Mouse (Mus musculus) telencephalon, adult 2 months (tissue): ENCODE results near the gene Pcbp4.

Experiments
- DNase-seq: peaks from one replicate; pipeline ENCODE4 v3.0.0-alpha.2; 2011; ENCODE audit warnings: low read depth, low spot score

The Pcbp4 gene

DNA sequence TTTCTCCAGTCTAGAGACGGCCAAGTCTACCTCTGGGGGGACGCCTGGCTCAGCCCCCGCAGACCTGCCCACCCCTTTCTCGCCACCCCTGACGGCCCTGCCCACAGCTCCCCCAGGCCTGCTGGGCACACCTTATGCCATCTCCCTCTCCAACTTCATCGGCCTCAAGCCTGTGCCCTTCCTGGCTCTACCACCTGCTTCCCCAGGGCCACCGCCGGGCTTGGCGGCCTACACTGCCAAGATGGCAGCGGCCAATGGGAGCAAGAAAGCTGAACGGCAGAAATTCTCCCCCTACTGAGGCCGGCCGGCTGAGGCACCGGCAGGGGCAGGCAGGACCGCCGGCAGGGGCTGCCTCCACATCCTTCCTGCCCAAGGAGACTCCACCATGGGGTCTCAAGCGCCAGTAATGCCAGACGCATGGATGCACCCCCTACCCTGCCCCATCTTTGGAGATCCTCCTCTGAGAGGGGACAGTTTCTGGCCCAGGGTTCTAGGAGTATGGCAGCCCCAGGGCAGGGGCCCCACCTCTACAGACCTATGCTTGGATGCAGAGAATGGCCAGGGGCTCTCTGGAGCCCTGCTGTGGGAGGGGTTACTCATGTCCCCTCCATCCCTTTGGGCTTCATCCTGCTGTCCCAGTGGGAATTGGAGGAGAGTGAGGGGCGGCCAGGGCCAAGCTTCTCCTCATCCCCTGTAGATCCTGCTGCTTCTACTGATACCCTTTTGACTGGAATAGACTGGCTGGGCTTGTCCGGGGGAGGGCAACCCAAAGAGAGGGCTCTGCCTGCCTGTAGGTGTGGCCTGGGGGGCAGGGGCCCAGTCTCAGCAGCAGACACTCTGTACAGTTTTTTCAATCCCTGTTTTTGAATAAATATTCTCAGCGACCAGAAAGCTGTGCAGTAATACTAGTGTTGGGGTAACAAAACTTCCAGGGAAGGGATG lies 10.3 kb downstream of the Pcbp4 start:
- DNase-seq, result no peak

DNA sequence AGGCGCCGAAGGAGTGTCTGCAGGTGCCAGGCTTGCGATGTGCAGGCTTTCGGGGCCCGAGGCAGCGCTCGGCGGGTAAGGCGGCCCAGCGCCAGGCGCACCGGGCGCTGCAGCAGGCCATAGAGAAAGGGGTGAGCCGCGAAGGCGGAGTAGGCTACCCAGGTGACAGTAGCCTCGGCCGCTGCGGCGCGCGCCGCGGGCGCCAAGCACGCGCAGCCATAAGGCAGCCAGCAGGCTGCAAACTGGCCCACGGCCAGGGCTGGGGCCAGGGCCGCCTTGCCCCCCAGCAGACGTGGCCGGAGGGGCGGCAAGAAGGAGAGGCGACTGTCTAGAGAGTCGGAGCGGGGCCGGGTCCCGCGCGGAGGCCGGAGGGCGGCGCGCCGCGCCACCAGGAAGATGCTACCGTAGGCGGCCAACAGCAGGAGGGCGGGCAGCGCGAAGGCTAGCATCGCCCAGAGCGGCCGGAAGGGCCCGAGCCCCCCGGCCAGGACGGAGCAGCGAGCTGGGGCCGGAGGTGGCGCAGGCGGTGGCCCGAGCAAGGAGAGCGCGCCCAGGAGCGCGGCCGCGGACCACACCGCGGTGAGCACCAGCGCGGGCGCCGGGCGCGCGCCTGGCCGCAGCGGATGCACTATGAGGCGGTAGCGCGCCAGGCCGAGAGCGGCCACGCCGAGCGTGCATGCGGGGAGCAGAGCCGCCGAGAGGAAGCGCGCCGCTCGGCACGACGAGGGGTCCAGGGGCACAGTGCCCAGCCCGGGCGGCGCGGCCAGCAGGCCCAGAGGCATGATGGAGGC lies 11.9 kb downstream of the Pcbp4 start:
- no peak for DNase-seq

DNA sequence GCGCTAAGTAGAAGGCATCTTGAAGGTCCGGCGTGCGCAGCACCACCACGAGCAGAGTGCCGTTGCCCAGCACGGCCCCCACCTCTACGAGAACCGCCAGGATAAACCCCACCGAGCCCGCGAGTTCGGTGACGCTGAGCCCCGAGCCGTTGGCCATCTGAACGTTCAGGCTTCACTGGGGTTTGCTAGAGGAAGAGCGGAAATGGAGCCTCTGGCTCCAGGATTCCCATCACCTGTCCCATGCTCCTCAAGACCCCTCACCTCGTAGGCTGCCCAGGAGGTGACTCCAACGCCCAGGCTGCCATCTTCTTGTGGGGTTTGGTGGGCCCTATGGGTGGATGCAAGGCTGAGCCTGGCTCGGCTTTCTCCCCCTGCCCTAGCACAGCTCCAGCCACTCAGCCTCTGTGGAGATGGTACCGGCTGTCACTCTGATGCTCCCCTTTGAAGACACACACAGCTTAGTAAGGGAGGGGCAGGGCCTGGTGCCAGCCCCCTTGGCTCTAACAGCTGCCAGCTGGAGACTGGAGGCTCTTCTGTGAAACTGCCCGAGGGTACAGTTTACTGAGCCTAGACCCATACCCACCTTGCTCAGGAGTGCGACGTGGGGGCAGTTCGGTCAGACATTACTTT lies 12.6 kb downstream of the Pcbp4 start, which contains the start of gene Gpr62:
Gene Gpr62 (minus strand): TSS at position 368 of the 630 bp plus-strand sequence.
- DNase-seq, result no peak

DNA sequence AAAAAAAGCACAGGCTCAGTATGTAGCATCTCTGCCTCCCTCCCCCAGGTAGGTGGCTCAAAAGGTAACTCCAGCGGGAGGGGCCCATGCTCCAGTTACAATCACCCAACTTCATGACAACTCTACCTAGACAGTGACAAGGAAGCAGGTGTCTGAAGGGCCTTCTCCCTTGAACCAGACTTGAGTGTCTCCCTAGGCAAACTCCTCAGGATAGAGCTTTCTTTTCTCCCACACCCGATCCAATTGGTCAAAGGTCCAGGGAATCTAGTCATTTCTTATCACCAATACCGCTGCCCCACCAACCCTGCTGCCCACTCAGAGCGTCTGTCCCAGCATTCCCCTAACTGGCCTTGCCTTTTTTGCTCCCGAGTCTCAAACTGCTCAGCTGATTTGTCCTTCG lies 13.6 kb downstream of the Pcbp4 start:
- no peak for DNase-seq

DNA sequence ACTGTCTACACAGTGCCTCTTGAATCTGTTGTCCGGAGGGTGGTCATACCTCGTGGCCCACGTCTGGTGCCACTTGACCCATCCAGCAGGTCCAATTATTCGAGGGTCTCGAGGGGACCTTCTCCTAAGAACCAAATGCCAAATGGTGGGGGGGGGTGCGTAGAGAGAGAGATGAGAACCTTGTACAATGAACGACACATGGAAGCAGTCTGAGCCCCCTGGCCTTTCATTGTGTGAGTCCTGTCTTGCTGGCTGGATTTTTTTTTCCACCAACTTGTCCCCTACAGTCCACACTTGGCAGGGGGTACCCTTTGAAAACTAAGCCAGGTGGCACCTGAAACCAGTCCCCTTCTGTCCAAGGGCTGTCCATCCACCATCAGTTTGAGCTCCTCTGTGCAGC lies 14.7 kb downstream of the Pcbp4 start:
- DNase-seq, result no peak

DNA sequence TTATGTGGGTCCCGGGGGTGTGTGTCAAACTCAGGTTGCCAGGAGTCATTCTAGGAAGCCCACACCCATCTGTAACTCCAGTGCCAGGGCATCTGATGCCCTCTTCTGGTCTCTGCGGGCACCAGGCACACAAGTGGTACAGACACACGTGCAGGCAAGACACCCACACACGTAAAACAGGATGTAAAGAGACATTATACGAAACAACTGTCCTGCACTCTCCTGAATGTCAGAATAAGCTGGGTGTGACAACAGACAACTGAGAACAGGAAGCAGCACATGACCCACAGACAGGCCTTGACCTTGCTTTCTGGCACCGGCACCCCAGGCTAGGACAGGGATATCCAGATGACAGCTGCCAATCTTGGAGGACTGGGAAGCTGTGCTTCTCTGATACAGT lies 16.2 kb downstream of the Pcbp4 start:
- DNase-seq, result no peak

DNA sequence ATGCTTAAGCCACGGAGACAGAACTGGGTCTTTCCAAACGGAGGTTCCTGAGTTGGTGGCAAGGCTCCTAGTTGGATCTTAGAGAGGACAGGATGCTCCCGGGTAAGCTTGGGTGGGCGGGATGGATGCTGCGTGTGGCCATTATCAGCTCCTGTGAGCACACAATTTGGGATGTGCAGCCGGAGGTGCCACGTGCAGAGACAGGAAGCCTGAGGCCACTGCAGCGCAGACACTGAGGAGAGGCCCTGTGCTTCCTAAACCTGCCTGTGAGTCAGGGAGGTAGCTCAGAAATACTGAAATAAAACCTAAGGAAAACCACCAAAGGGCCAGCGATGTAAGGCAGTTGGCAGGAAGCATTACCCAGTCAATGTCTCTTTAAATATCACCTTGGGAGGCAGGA lies 16.7 kb downstream of the Pcbp4 start:
- DNase-seq, result no peak

DNA sequence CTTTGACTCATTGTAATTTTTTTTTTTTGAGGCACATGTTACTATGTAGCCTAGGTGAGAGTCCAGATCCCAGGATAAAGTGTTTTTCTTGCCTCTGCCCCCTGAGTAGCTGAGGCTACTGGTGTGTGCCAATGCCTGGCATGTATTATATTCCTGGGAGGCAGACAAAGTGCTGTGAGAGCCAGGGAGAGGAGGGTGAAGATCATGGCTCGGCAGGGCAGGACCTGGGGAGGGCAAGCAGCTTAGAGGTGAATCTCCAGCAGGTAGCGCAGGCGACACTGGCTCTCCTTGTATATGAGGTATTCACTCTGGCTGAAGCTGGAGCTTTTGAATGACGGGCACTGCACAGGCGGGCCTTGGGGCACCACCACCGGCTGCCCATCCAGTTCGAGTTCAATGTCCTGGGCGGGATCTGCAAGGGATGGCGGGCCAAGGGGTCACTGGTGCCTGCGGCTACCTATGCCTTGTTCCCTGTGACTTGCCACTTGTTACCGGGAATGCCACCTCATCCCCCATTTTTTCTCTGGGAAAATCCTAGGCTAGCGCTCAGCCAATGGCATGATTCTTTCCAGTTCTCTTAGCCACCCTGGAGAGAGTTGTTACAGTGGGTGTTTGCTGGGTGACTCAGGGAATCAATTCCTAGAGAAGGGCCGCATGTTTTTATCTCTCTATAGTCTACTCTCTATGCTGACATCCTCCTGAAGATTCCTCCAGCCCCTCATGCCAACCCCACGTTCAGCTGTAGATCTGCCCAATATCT lies 18.1 kb downstream of the Pcbp4 start:
- no peak for DNase-seq

DNA sequence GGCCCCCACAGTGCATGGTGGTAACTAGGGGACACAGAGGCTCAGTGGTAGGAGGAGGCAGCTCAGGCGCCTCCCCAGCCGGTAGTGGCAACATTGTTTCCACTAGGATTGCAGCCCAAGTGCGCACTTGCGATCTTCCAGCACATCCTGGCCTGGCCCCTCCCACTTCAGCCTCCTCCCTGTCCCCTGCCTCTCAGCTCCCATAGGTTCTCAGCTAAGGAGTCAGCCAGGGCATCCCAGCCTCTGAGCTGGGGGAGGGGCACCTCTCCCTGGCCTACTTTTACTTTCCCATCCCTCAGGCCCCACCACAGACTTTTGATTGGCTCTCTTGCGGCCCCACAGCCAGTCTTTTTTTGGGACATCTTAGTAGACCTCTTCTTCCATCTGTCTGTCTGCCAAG lies 18.8 kb downstream of the Pcbp4 start:
- no peak for DNase-seq

DNA sequence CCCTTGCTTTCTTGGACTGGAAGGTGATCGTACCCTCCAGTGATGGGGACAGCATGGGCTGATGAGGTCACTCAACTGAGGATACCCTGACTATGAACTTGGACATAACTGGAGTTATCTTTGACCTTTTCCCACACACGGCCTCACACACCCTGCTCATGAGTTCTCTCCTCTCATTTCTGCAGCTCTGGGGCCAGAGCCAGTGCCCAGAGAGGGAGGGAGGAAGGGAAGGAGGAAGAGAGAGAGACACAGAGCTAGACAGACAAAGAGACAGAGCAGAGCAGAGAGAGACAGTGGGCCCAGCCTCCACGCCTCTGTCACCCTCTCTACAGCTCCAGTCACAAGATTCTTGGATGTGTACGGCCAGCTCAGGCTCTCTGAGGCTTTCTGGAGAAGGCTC lies 19.2 kb downstream of the Pcbp4 start:
- no peak for DNase-seq

DNA sequence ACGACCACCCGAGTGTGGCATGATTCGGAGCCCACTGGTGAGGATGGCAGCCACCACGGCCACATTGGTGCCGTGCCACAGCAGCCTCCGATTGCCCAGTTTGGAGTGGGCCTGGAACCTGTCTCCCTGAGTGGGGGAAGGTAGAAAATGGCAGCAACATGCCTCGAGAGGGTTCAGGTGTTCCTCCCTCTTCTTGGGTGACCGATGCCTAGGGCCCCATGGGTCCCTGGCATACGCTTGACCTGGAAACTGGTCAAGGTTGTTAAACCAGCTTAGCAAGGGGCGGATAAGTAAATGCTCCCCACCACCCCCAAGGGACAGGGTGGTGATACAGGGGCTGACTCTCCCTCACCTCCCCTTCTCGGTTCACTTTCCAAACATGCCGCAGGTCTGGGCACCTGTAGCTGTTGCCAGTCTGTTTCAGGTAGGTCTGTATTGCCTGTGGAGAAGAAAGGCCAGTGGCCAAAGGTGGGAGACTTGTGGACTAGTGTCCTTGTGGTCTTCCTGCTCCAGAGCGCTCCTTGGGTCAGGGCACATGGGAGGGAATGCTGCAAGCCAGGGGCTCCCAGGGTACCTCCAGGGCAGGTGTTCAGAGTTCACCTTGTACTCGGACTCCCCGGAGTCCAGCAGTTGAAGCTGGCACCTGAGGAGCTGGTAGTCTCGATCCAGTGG lies 20.1 kb downstream of the Pcbp4 start:
- DNase-seq, result no peak

DNA sequence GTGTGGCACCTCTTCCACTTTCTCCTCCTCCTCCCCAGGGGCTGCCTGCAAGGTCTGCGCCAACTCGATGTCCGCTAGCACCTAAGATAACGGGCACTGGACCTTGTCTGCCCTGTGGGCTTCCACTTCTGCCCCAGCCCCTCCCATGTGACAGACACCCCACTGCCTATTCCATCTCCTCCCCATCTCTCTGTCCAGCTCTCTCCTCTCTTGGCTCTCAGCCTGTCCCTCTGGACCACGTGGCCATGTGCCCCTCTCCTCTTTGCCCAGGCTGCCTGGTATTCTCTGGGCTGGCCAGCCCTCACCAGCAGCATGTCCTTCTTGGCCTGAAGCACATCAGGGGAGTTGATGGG lies 20.6 kb downstream of the Pcbp4 start:
- DNase-seq, result no peak

DNA sequence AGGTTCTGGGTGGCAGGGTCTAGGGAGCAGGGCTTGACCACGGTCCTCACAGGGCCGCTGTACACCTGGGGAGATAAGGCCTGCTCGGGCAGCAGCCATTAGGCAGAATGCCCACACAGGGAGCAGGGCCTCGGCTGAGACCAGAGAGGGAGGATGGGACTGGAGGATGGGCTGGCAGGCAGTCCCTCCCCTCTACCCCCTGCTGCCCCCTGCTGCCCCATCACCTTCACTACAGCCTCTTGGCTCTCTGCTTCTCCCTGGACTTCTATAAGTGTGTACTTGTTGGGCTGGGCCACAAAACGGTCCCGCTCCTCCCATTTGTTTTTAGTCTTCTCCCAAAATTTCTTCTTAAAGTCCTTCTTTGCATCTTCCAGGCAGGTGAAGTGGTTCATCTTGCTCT lies 21.4 kb downstream of the Pcbp4 start:
- DNase-seq, result no peak

DNA sequence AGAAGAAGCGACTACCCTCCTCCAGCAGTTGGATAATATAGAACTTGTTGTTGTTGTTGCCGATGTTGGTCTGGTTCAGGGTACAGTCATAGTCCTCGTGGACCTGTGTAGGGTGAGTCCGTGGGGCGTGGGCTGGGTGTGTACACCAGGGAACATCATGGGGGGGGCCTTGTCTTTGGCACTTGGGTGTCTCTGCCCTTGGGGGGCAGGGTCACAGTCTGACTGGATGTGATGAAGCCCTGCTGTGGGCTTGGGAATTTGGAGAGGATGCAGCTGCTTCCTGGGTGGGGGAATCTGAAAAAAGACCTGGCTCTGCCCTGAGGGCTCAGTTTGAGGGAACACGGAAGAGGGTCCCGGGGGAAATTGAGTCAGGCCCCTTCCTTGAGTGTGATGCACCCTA lies 22.0 kb downstream of the Pcbp4 start:
- DNase-seq, result no peak

DNA sequence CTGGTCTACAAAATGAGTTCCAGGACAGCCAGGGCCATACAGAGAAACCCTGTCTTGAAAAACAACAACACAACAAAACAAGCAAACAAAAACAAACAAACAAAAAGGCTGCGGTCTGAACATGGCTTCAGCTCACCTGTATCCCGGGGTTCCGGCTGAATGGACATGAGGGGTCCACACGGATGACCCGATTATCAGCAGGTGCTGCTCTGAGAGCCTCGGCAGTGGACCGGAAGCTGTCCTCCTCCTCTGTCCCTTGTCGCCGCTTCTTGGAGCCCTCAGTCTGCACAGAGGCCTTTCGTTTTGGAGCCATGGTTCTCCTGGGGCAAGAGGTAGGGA lies 22.5 kb downstream of the Pcbp4 start, which contains the start of gene Rrp9:
Gene Rrp9 (plus strand): TSS at position 301 of the 339 bp plus-strand sequence.
- DNase-seq, result no peak

DNA sequence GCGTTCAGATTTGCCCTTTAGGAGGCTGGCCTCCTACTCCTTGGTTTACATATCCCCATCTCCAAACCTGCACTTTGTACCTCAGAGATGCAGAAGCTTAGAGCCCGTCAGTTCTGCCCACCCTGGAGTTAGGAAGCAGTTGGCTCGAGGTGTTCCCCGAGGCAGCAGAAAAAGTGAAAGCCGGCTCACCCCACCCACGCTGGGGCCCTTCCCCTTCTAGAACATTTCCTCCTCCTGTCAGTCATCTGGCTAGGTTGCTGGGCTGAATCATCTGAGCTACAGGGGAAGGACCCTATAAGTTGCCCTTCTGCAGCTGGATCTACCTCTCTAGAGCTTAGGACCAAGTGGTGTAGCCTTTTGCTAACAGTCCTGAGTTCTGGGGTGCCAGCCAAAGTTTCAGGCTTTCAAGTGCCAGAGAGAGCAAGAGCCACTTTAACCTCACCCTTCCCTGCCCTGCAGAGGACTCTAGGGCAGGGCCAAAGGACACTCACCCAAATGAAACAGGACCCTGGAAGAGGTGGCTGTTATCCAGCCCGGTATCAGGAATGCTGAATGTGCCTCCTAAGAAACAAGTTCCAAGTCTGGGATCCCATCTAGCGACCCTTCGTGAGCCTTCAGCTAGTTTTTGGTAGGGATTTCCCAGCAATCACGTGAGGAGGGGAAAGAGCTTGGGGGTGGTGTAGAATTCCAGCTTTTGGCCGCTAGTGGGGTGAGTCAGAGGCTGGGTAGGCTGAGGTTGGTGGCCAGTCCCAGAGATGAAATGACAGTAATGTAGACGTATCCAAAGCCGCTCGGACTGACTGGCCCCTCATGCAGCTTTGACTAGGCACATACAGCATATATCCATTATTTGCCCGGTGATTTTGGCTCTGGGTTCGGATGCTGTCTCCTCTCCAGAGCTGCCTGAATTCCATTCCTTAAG lies 23.2 kb downstream of the Pcbp4 start:
- DNase-seq, result no peak

DNA sequence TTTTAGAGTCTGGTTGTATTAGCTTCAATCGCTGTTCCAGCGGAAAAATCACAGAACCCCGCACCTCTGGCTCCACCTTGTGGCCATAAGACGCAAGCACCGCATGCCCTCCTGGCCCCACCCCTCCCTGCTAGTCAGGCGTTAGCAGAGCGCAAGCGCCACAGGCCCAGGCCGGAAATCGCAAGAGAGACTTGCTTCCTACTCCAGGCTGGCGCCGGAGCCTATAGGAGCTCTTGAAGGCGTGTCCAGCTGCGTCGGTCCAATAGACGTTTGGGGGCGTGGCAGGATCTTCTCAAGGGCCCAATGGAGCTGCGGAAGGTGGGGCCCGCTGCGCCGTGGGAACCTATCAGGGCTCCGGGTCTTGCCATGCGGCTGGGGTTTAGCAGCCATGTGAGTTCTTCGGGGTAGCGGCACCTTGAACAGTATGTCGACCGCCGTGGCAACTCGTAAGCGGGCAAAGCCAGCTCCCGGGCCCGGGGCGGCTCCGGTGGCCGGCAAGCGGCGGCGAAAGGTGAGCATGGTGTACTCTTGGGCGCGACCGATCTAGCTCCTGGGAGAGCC lies 23.9 kb downstream of the Pcbp4 start, which contains the start of gene Parp3:
Gene Parp3 (minus strand): TSS at position 26 of the 561 bp plus-strand sequence.
- peak; percentile 100 for DNase-seq

DNA sequence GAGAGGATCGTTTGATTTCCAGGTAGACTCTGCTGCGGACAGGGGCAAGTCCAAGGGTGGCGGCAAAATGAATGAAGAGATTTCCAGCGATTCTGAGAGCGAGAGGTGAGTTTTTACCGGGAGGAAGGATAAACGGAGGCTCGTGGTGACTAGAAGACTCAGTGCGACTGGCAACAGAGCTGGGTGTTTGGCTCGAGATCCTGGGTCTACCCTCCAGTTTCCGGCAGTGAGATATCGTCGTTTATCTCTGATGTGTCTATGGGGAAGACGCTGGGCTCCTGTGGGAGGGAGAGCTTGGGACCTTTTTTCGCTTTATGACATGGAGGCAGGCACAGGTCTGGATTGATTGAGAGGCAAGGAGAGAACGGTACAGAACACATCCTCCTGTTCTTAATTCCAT lies 24.6 kb downstream of the Pcbp4 start:
- no peak for DNase-seq

DNA sequence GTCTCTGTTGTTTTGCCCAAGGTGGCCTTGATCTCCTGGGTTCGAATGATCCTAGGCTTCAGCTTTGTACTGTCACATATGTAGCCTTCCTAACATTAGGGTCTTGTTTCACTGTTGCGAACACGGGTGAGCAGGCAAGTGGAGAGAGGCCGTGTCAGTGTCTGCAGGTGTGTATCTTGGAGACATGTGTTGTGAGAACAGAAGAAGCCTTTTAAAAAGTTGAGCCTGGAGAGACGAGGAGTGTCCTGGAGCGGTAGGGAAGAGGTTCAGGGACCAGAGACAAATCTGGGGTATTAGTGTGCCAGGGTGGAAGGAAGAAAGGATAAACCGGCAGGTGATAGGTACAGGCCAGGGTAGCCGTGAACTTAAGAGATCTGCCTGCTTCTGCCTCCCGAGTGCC lies 25.0 kb downstream of the Pcbp4 start:
- DNase-seq, result no peak

DNA sequence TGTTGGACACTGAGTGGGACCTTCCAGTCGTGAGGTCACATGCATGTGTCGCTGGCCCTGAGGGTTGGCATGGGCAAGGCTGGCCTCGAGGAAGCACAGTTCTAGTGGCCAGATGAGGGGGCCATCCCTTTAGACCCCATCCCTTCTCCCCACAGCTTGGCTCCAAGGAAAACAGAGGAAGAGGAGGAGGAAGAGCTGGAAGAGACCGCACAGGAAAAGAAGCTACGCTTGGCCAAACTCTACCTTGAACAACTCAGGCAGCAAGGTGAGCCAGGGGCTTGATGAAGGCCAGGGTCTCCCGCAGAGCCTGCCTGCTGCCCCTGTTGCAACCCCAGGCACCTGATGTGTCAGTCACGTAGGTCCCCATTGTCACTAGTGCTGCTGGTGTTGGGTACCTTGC lies 27.4 kb downstream of the Pcbp4 start:
- DNase-seq, result no peak
